Mouse (Mus musculus) retina, postnatal 7 days (tissue): Measurements from ENCODE around the gene Pxylp1.

ENCODE experiments used
- DNase-seq: peaks from one replicate; pipeline ENCODE4 v3.0.0-alpha.2; 2012; ENCODE audit warnings: low read depth, low spot score

Pxylp1 gene

GRCm38 (mm10) chr9:96890756-96891155 is 1.7 kb downstream of the Pxylp1 start:
- no peak for DNase-seq

- no peak for DNase-seq
Measured at GRCm38 (mm10) chr9:96890266-96890665, 2.2 kb downstream of the Pxylp1 start.

- DNase-seq = peak; percentile 65
Measured at GRCm38 (mm10) chr9:96889345-96890021, 3.0 kb downstream of the Pxylp1 start.

GRCm38 (mm10) chr9:96888742-96889344 is 3.6 kb downstream of the Pxylp1 start:
- no peak for DNase-seq

- DNase-seq = no peak
Measured at GRCm38 (mm10) chr9:96887954-96888353, 4.5 kb downstream of the Pxylp1 start.

- DNase-seq = no peak
Measured at GRCm38 (mm10) chr9:96887492-96887891, 5.0 kb downstream of the Pxylp1 start.

- DNase-seq = no peak
Measured at GRCm38 (mm10) chr9:96885781-96886180, 6.7 kb downstream of the Pxylp1 start.

GRCm38 (mm10) chr9:96882496-96883265 is 9.8 kb downstream of the Pxylp1 start:
- DNase-seq = no peak

- DNase-seq = no peak
Measured at GRCm38 (mm10) chr9:96881901-96882300, 10.6 kb downstream of the Pxylp1 start.

- no peak for DNase-seq
Measured at GRCm38 (mm10) chr9:96879024-96879423, 13.4 kb downstream of the Pxylp1 start.

- no peak for DNase-seq
Measured at GRCm38 (mm10) chr9:96878464-96878863, 14.0 kb downstream of the Pxylp1 start.

GRCm38 (mm10) chr9:96875704-96876103 is 16.8 kb downstream of the Pxylp1 start:
- DNase-seq = no peak

- no peak for DNase-seq
Measured at GRCm38 (mm10) chr9:96873082-96873481, 19.4 kb downstream of the Pxylp1 start.

- DNase-seq = no peak
Measured at GRCm38 (mm10) chr9:96870104-96870503, 22.4 kb downstream of the Pxylp1 start.

GRCm38 (mm10) chr9:96869542-96869941 is 22.9 kb downstream of the Pxylp1 start:
- no peak for DNase-seq

GRCm38 (mm10) chr9:96868546-96868945 is 23.9 kb downstream of the Pxylp1 start:
- DNase-seq = no peak

GRCm38 (mm10) chr9:96867165-96867564 is 25.3 kb downstream of the Pxylp1 start:
- no peak for DNase-seq

- DNase-seq = no peak
Measured at GRCm38 (mm10) chr9:96866196-96866595, 26.3 kb downstream of the Pxylp1 start.

GRCm38 (mm10) chr9:96865473-96866050 is 26.9 kb downstream of the Pxylp1 start:
- DNase-seq = no peak

- no peak for DNase-seq
Measured at GRCm38 (mm10) chr9:96863539-96863938, 28.9 kb downstream of the Pxylp1 start.

- no peak for DNase-seq
Measured at GRCm38 (mm10) chr9:96862836-96863235, 29.6 kb downstream of the Pxylp1 start.

- DNase-seq = no peak
Measured at GRCm38 (mm10) chr9:96861092-96861487, 31.4 kb downstream of the Pxylp1 start.
